Mouse (Mus musculus) intestine, embryonic 14.5 days (tissue): ENCODE results near the gene Nfil3. TPM values are rescaled to one million over a fixed set of nuclear protein-coding genes. Genes with fewer than 3 reads are reported as not detected.

Experiments used
- ATAC-seq: fragments of 200-750 bp; cut with Nextera tagmentation; replicated peaks from 2 replicates; pipeline ENCODE4 v1.8.0; 2017; ENCODE audit warnings: low read depth, moderate number of reproducible peaks, moderate TSS enrichment, moderate library complexity; ENCODE audit not compliant: low FRiP score, low TSS enrichment
- DNase-seq: peaks from one replicate; pipeline ENCODE4 v3.0.0-alpha.2; 2018; ENCODE audit warnings: low spot score
- H3K27ac ChIP-seq: fragments of 300-500 bp; sonication (generic); 2 replicates; pipeline ENCODE4 v1.5.1; 2014; ENCODE audit warnings: low read depth, mild to moderate bottlenecking, control low read depth
- H3K27me3 ChIP-seq: fragments of 300-500 bp; sonication (generic); replicated peaks from 2 replicates; pipeline ENCODE4 v1.6.1; 2014; ENCODE audit warnings: low read length, control low read depth; ENCODE audit not compliant: control insufficient read depth, insufficient read depth
- H3K36me3 ChIP-seq: fragments of 300-500 bp; sonication (generic); 2 replicates; pipeline ENCODE4 v1.6.1; 2014; ENCODE audit warnings: low read length, control low read depth; ENCODE audit not compliant: control insufficient read depth, insufficient read depth
- H3K4me1 ChIP-seq: fragments of 300-500 bp; sonication (generic); replicated peaks from 2 replicates; pipeline ENCODE4 v1.6.1; 2014; ENCODE audit warnings: low read length, control low read depth, mixed read lengths; ENCODE audit not compliant: control insufficient read depth, insufficient read depth
- H3K4me2 ChIP-seq: fragments of 300-500 bp; sonication (generic); 2 replicates; pipeline ENCODE4 v1.6.1; 2014; ENCODE audit warnings: low read length
- H3K4me3 ChIP-seq: fragments of 300-500 bp; sonication (generic); 2 replicates; pipeline ENCODE4 v1.5.1; 2014; ENCODE audit warnings: low read depth, low read length, control low read depth, mixed read lengths
- H3K9ac ChIP-seq: fragments of 300-500 bp; sonication (generic); 2 replicates; pipeline ENCODE4 v1.6.1; 2014; ENCODE audit warnings: mild to moderate bottlenecking, low read length
- H3K9me3 ChIP-seq: fragments of 300-500 bp; sonication (generic); 2 replicates; pipeline ENCODE4 v1.6.1; 2016; ENCODE audit warnings: low read length, control low read depth; ENCODE audit not compliant: control insufficient read depth
- WGBS: fragments of 180-500 bp; shearing (Covaris S2); extraction: QIAGEN DNeasy Blood & Tissue Kit; methylation state at CpG from one replicate; pipeline ENCODE4 v1.1.7; 2014; 5-methylcytosine and 5-hydroxymethylcytosine counted together
- polyA plus RNA-seq: library from polyadenylated mRNA; unstranded; fragments of >200 nt; fragmentation: Nextera tagmentation; extraction: Ambion mirVana; gene quantifications from 2 replicates; pipeline ENCODE4 v1.2.1, GENCODE M21; 2014

Nfil3 gene
- polyA plus RNA-seq, 1 experiment from 2014 or later = 30.1 TPM

DNA sequence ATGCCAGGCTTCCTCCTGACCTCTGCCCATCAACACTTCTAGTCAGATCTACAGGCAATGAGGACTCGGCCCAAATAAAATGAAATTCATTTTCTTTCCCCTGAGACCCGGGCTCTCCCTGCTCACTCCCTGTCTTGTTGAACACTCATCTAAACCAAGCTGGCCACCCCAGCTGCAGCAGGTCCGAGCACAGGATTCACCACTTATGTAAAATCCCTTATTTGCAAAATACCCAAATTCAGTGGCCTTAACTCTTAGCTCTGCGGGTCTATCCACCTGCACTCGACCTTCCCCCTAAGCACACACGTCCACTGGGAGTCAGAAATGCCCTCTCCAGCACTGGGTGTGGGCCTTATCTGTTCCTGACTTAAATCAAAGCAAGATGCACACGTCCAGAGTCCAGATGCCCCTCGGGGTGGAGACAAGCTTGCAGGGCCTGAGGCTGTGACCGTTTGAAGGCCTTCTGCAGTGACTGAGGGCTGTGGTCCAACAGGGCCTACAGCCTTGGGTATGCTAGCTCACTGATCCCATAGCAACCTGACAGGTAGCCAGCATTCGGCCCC is 61.0 kb downstream of the Nfil3 start:
- no peak overlapping the region for H3K4me3 ChIP-seq
- no peak overlapping the region for H3K4me2 ChIP-seq
- no peak overlapping the region for H3K9ac ChIP-seq
- H3K36me3 ChIP-seq = 0 out of 2 replicates have a peak, but pooled peaks cover 3% of the 10 kb centered on the region
- H3K4me1 ChIP-seq = 0 out of 2 replicates have a peak, but pooled peaks cover under 1% of the 10 kb centered on the region
- WGBS = 73% methylated on average over 10 of the region's 10 CpGs
- H3K27me3 ChIP-seq = no peaks in the 10 kb centered on the region
- no peak for DNase-seq
- H3K9me3 ChIP-seq = no peaks in the 10 kb centered on the region
- H3K27ac ChIP-seq = no peak overlapping the region
- no peak for ATAC-seq

- 0 out of 2 replicates have a peak, but pooled peaks cover 6% of the 10 kb centered on the region for H3K4me1 ChIP-seq
- H3K27me3 ChIP-seq = no peaks in the 10 kb centered on the region
- 92% methylated on average over 5 of the region's 5 CpGs for WGBS
Observed at GRCm38 (mm10) chr13:52918333-52918732, 62.5 kb downstream of the Nfil3 start.

More at GRCm38 (mm10) chr13:52918333-52918732, 62.5 kb downstream of the Nfil3 start:
- no peak overlapping the region for H3K4me2 ChIP-seq
- 0 out of 2 replicates have a peak, but pooled peaks cover 3% of the 10 kb centered on the region for H3K36me3 ChIP-seq
- H3K9me3 ChIP-seq = no peaks in the 10 kb centered on the region
- H3K27ac ChIP-seq = no peak overlapping the region
- no peak overlapping the region for H3K4me3 ChIP-seq
- DNase-seq (no peak), ATAC-seq (no peak)
- no peak overlapping the region for H3K9ac ChIP-seq

Other genes starting within 250 kb of the Nfil3 start
- gene Auh, start 51.4 kb downstream of the Nfil3 start, polyA plus RNA-seq = 36.1 and 38.6 TPM in 2 replicates